Mouse (Mus musculus) stomach, postnatal 0 days (tissue): ENCODE results near the gene Cpa4.

Experiments
- CTCF ChIP-seq: IDR thresholded peaks from 2 replicates; pipeline ENCODE4 v1.5.1; 2016; ENCODE audit warnings: antibody characterized with exemption, low read depth, mild to moderate bottlenecking, moderate library complexity
- EP300 ChIP-seq: optimal IDR thresholded peaks from 2 replicates; pipeline ENCODE3; 2016; ENCODE audit warnings: antibody characterized with exemption

DNA sequence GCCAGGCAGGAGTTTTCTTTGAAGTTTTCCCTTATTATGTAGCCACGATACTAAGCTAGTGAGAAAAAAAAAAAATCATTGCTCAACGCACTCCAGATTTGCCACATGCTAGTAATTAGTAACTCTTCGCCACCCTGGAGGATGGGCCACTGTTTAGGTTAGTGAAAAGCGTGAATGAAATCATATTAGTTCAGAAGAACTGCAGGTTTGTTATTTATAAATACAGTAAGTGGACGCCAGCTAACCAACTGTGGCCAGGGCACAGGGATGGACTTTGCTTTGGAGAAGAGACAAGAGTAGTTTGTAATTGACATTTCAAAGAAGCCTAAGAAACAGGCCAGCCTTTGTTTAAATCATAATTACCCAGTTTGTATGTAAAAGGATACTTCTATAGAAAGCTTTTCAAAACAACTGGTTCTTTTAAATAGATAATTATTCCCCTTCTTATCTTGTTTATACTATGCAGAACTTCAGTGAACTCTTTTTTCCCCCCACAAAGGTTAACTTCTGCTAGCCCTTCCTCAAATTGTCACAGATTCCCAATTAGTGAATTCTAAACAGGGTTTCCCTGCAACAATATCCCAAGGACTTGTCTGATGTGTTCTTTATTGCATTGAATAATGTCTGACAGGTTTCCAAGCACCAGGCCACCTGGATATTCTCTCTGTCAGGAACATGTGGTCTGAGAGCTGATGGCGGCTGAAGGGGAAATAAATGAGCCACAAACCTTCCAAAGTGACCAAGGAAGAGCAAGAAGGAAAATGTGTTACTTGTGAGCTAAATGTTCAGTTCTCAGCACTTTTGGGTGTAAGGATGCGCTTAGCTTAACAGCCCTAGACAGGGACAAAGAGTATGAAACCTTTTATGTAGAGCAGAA is 42.5 kb upstream of the Cpa4 start:
- no peak for TF ChIP-seq CTCF
- TF ChIP-seq EP300: no peak
